Mouse (Mus musculus) CH12.LX (cell line): Measurements from ENCODE around the gene Il15. TPM values are rescaled to one million over a fixed set of nuclear protein-coding genes. Genes with fewer than 3 reads are reported as not detected.

ENCODE experiments used
- DNase-seq: peaks from one replicate; pipeline ENCODE4 v3.0.0-alpha.2; 2013; ENCODE audit errors: extremely low read depth
- H3K27ac ChIP-seq: 2 replicates; pipeline ENCODE4 v1.5.1; 2012; ENCODE audit warnings: low read depth, mild to moderate bottlenecking, control low read depth, moderate library complexity; ENCODE audit not compliant: insufficient read depth
- H3K27me3 ChIP-seq: replicated peaks from 2 replicates; pipeline ENCODE3; 2012; ENCODE audit warnings: inconsistent platforms
- H3K36me3 ChIP-seq, 2 experiments: replicated peaks in 1 of 2; 2 replicates each; pipeline versions ENCODE3 to v1.6.1; 2012; ENCODE audit warnings: inconsistent platforms in 1 of 2, low read length in 1 of 2, mild to moderate bottlenecking in 1 of 2, mixed read lengths in 1 of 2, moderate library complexity in 1 of 2; ENCODE audit not compliant: control insufficient read depth in 1 of 2, insufficient read depth in 1 of 2
- H3K4me1 ChIP-seq, 2 experiments: 2 replicates each; pipeline ENCODE4 v1.6.1; 2012; ENCODE audit warnings: inconsistent platforms in 1 of 2, moderate library complexity in 1 of 2; ENCODE audit not compliant: insufficient read depth in 2 of 2, control insufficient read depth in 1 of 2
- H3K4me2 ChIP-seq: 2 replicates; pipeline ENCODE4 v1.6.1; 2012; ENCODE audit warnings: low read depth, mild to moderate bottlenecking, control low read depth; ENCODE audit not compliant: poor library complexity, insufficient read depth, severe bottlenecking
- H3K4me3 ChIP-seq, 3 experiments: fragments of 150-350 bp in 1 of 3; sonication (generic) in 1 of 3; replicated peaks in 1 of 3; 2 replicates each; pipeline versions ENCODE3 to v1.5.1; 2011 to 2012; ENCODE audit warnings: low read depth in 2 of 3, low read length in 2 of 3, mild to moderate bottlenecking in 2 of 3, moderate library complexity in 2 of 3, control low read depth in 1 of 3, improper control_type of control experiment in 1 of 3, inconsistent platforms in 1 of 3, mixed read lengths in 1 of 3; ENCODE audit not compliant: poor library complexity in 1 of 3
- H3K79me2 ChIP-seq: replicated peaks from 2 replicates; pipeline ENCODE4 v1.6.1; 2012; ENCODE audit warnings: mild to moderate bottlenecking, moderate library complexity; ENCODE audit not compliant: control insufficient read depth, poor library complexity, insufficient read depth, severe bottlenecking; ENCODE audit errors: extremely low read depth
- H3K9ac ChIP-seq: 2 replicates; pipeline ENCODE4 v1.6.1; 2012; ENCODE audit warnings: low read depth, mild to moderate bottlenecking, control low read depth, moderate library complexity; ENCODE audit not compliant: insufficient read depth
- H3K9me3 ChIP-seq: replicated peaks from 2 replicates; pipeline ENCODE3; 2012; ENCODE audit warnings: low read length, inconsistent platforms, mixed read lengths
- BHLHE40 ChIP-seq: IDR thresholded peaks from 2 replicates; pipeline ENCODE4 v1.6.1; 2011; ENCODE audit warnings: mild to moderate bottlenecking, low read depth, low read length, improper control_type of control experiment
- CHD1 ChIP-seq: IDR thresholded peaks from 2 replicates; pipeline ENCODE4 v1.6.1; 2012; ENCODE audit warnings: low read depth, low read length, improper control_type of control experiment, inconsistent platforms
- CHD2 ChIP-seq: IDR thresholded peaks from 2 replicates; pipeline ENCODE4 v1.6.1; 2011; ENCODE audit warnings: low read length, improper control_type of control experiment
- CTCF ChIP-seq, 2 experiments: IDR thresholded peaks in 1 of 2; conservative IDR thresholded peaks in 1 of 2; 2 replicates each; pipeline ENCODE4 v1.5.1; 2011 to 2012; ENCODE audit warnings: low read depth in 2 of 2, low read length in 2 of 2, improper control_type of control experiment in 1 of 2, inconsistent platforms in 1 of 2, mild to moderate bottlenecking in 1 of 2, moderate library complexity in 1 of 2
- E2F4 ChIP-seq: IDR thresholded peaks from 2 replicates; pipeline ENCODE4 v1.6.1; 2011; ENCODE audit warnings: low read depth, low read length, improper control_type of control experiment; ENCODE audit not compliant: insufficient replicate concordance
- ELF1 ChIP-seq: IDR thresholded peaks from 2 replicates; pipeline ENCODE4 v1.6.1; 2014; ENCODE audit warnings: low read depth, mild to moderate bottlenecking, inconsistent platforms, low read length, improper control_type of control experiment
- EP300 ChIP-seq: IDR thresholded peaks from 2 replicates; pipeline ENCODE4 v1.6.1; 2011; ENCODE audit warnings: low read length, improper control_type of control experiment
- ETS1 ChIP-seq: conservative IDR thresholded peaks from 2 replicates; pipeline ENCODE4 v1.6.1; 2012; ENCODE audit warnings: low read depth, mild to moderate bottlenecking, inconsistent platforms, low read length, improper control_type of control experiment, moderate library complexity
- GABPA ChIP-seq: IDR thresholded peaks from 2 replicates; pipeline ENCODE4 v1.6.1; 2012; ENCODE audit warnings: low read depth, low read length, improper control_type of control experiment, inconsistent platforms; ENCODE audit not compliant: insufficient replicate concordance
- HCFC1 ChIP-seq: IDR thresholded peaks from 2 replicates; pipeline ENCODE4 v1.6.1; 2012; ENCODE audit warnings: low read depth, mild to moderate bottlenecking, inconsistent platforms, low read length, improper control_type of control experiment
- IRF4 ChIP-seq: IDR thresholded peaks from 2 replicates; pipeline ENCODE4 v1.6.1; 2014; ENCODE audit warnings: low read depth, mild to moderate bottlenecking, inconsistent platforms, low read length, improper control_type of control experiment
- JUN ChIP-seq: IDR thresholded peaks from 2 replicates; pipeline ENCODE4 v1.6.1; 2011; ENCODE audit warnings: low read depth, mild to moderate bottlenecking, low read length, improper control_type of control experiment, moderate library complexity; ENCODE audit not compliant: insufficient read depth
- JUND ChIP-seq: conservative IDR thresholded peaks from 2 replicates; pipeline ENCODE4 v1.6.1; 2011; ENCODE audit warnings: low read depth, low read length, improper control_type of control experiment
- KAT2A ChIP-seq: IDR thresholded peaks from 2 replicates; pipeline ENCODE4 v1.6.1; 2012; ENCODE audit warnings: low read length, improper control_type of control experiment, inconsistent platforms; ENCODE audit not compliant: insufficient replicate concordance
- MAFK ChIP-seq: IDR thresholded peaks from 2 replicates; pipeline ENCODE4 v1.6.1; 2011; ENCODE audit warnings: low read length, improper control_type of control experiment; ENCODE audit not compliant: insufficient replicate concordance
- MAX ChIP-seq: IDR thresholded peaks from 2 replicates; pipeline ENCODE4 v1.6.1; 2011; ENCODE audit warnings: low read length, improper control_type of control experiment
- MAZ ChIP-seq: IDR thresholded peaks from 2 replicates; pipeline ENCODE4 v1.6.1; 2012; ENCODE audit warnings: low read depth, mild to moderate bottlenecking, inconsistent platforms, low read length, improper control_type of control experiment, moderate library complexity
- MEF2A ChIP-seq: IDR thresholded peaks from 2 replicates; pipeline ENCODE4 v1.6.1; 2014; ENCODE audit warnings: low read depth, mild to moderate bottlenecking, inconsistent platforms, low read length, improper control_type of control experiment, borderline replicate concordance
- MXI1 ChIP-seq: IDR thresholded peaks from 2 replicates; pipeline ENCODE4 v1.6.1; 2011; ENCODE audit warnings: mild to moderate bottlenecking, low read depth, low read length, improper control_type of control experiment
- MYC ChIP-seq: IDR thresholded peaks from 2 replicates; pipeline ENCODE4 v1.6.1; 2011; ENCODE audit warnings: low read depth, mild to moderate bottlenecking, improper control_type of control experiment, low read length
- NELFE ChIP-seq: IDR thresholded peaks from 2 replicates; pipeline ENCODE4 v1.6.1; 2011; ENCODE audit warnings: low read depth, low read length, improper control_type of control experiment
- NRF1 ChIP-seq: IDR thresholded peaks from 2 replicates; pipeline ENCODE4 v1.6.1; 2014; ENCODE audit warnings: low read depth, mild to moderate bottlenecking, inconsistent platforms, low read length, improper control_type of control experiment, moderate library complexity
- PAX5 ChIP-seq: IDR thresholded peaks from 2 replicates; pipeline ENCODE4 v1.6.1; 2012; ENCODE audit warnings: low read length, inconsistent platforms, mixed read lengths
- POLR2A ChIP-seq: IDR thresholded peaks from 2 replicates; pipeline ENCODE4 v1.6.1; 2011; ENCODE audit warnings: low read depth, mild to moderate bottlenecking, improper control_type of control experiment, low read length
- POLR2AphosphoS2 ChIP-seq: IDR thresholded peaks from 2 replicates; pipeline ENCODE4 v1.6.1; 2011; ENCODE audit warnings: low read depth, low read length, improper control_type of control experiment
- RAD21 ChIP-seq: IDR thresholded peaks from 2 replicates; pipeline ENCODE4 v1.6.1; 2011; ENCODE audit warnings: low read depth, mild to moderate bottlenecking, low read length, improper control_type of control experiment, moderate library complexity
- RCOR1 ChIP-seq: conservative IDR thresholded peaks from 2 replicates; pipeline ENCODE4 v1.6.1; 2012; ENCODE audit warnings: low read depth, mild to moderate bottlenecking, inconsistent platforms, low read length, improper control_type of control experiment
- SIN3A ChIP-seq: IDR thresholded peaks from 2 replicates; pipeline ENCODE4 v1.6.1; 2012; ENCODE audit warnings: low read length, improper control_type of control experiment, inconsistent platforms
- SMC3 ChIP-seq: IDR thresholded peaks from 2 replicates; pipeline ENCODE4 v1.6.1; 2011; ENCODE audit warnings: low read depth, low read length, improper control_type of control experiment
- TBP ChIP-seq: conservative IDR thresholded peaks from 2 replicates; pipeline ENCODE4 v1.6.1; 2011; ENCODE audit warnings: low read depth, low read length, improper control_type of control experiment
- TCF12 ChIP-seq: IDR thresholded peaks from 2 replicates; pipeline ENCODE4 v1.6.1; 2014; ENCODE audit warnings: low read depth, mild to moderate bottlenecking, inconsistent platforms, low read length, improper control_type of control experiment
- UBTF ChIP-seq: IDR thresholded peaks from 2 replicates; pipeline ENCODE4 v1.6.1; 2012; ENCODE audit warnings: low read depth, mild to moderate bottlenecking, inconsistent platforms, low read length, improper control_type of control experiment, moderate library complexity
- USF1 ChIP-seq: IDR thresholded peaks from 2 replicates; pipeline ENCODE4 v1.6.1; 2014; ENCODE audit warnings: low read depth, mild to moderate bottlenecking, inconsistent platforms, low read length, improper control_type of control experiment
- USF2 ChIP-seq: conservative IDR thresholded peaks from 2 replicates; pipeline ENCODE4 v1.6.1; 2011; ENCODE audit warnings: low read depth, low read length, improper control_type of control experiment
- ZC3H11A ChIP-seq: IDR thresholded peaks from 2 replicates; pipeline ENCODE4 v1.6.1; 2012; ENCODE audit warnings: low read depth, mild to moderate bottlenecking, inconsistent platforms, low read length, improper control_type of control experiment
- ZKSCAN1 ChIP-seq: IDR thresholded peaks from 2 replicates; pipeline ENCODE4 v1.6.1; 2012; ENCODE audit warnings: low read depth, inconsistent platforms, low read length, improper control_type of control experiment, borderline replicate concordance
- ZMIZ1 ChIP-seq: IDR thresholded peaks from 2 replicates; pipeline ENCODE4 v1.6.1; 2012; ENCODE audit warnings: low read depth, mild to moderate bottlenecking, inconsistent platforms, low read length, improper control_type of control experiment
- ZNF384 ChIP-seq: IDR thresholded peaks from 2 replicates; pipeline ENCODE4 v1.6.1; 2012; ENCODE audit warnings: low read depth, low read length, improper control_type of control experiment, inconsistent platforms
- dilution Hi-C: fragments of 300-500 bp; cut with MboI; formaldehyde crosslinking; loops from 2 replicates; pipeline ENCODE4 v1.14.3; 2020; ENCODE audit warnings: low sequenced_read_pairs; ENCODE audit not compliant: extremely low pct_unique_long_range_greater_than_20kb, extremely low pct_ligation_motif_present
- in situ Hi-C: fragments of 300-500 bp; cut with MboI; formaldehyde crosslinking; loops from 3 replicates; pipeline ENCODE4 v1.14.3; 2019; ENCODE audit warnings: low sequenced_read_pairs, low pct_ligation_motif_present, low pct_unique_long_range_greater_than_20kb, mixed read lengths
- polyA plus RNA-seq: library from polyadenylated mRNA; unstranded; fragments of >175 nt; gene quantifications from 2 replicates; pipeline ENCODE4 v1.2.1, GENCODE M21; 2012; ENCODE audit warnings: low read depth; ENCODE audit not compliant: insufficient read length
- total RNA-seq, 2 experiments: library from RNA; depleted of rRNA; stranded (reverse); fragments of 300-350 nt in 1 of 2; fragments of >200 nt in 1 of 2; gene quantifications; 2 replicates each; pipeline ENCODE4 v1.2.3; 2012 to 2014

Gene Il15
- total RNA-seq (2012; rRNA removed) (5.4 and 8.9 TPM in 2 replicates), total RNA-seq (2014; rRNA removed) (3.0 and 4.0 TPM in 2 replicates), polyA plus RNA-seq (2.2 and 3.2 TPM in 2 replicates)

GRCm38 (mm10) chr8:82402686-82403330 lies at the start of gene Il15:
Il15 (minus strand) TSS chr8:82403222.
- 0 out of 2 replicates have a peak, but pooled peaks cover 3% of the 10 kb centered on the region for H3K79me2 ChIP-seq
- TF ChIP-seq NRF1 (peak; percentile 53), TCF12 (peak; percentile 98), RCOR1 (peak; percentile 85; the same call in 1 of the 2 replicates), POLR2AphosphoS2 (no peak; the same call in 1 of the 2 replicates), SMC3 (no peak; the same call in 1 of the 2 replicates), HCFC1 (no peak; the same call in 1 of the 2 replicates), ZNF384 (peak; percentile 67), E2F4 (no peak), MAX (peak; percentile 95), POLR2A (peak; percentile 50; the same call in 1 of the 2 replicates), USF2 (no peak; the same call in 1 of the 2 replicates), MXI1 (peak; percentile 95), JUN (0 out of 2 replicates have a peak, but pooled peaks have one; percentile 23), EP300 (peak; percentile 92), CHD1 (no peak), PAX5 (no peak), UBTF (no peak), ETS1 (peak; percentile 99), RAD21 (peak; percentile 10), ZKSCAN1 (no peak), MAZ (peak; percentile 83; the same call in 1 of the 2 replicates), SIN3A (peak; percentile 94), TBP (peak; percentile 62; the same call in 1 of the 2 replicates), MYC (peak; percentile 91), IRF4 (peak; percentile 88), MAFK (0 out of 2 replicates have a peak, but pooled peaks have one; percentile 41), CHD2 (peak; percentile 76), NELFE (peak; percentile 69), KAT2A (0 out of 2 replicates have a peak, but pooled peaks have one; percentile 68), JUND (0 out of 2 replicates have a peak, but pooled peaks have one; percentile 50), ZMIZ1 (0 out of 2 replicates have a peak, but pooled peaks have one; percentile 53), BHLHE40 (peak; percentile 83), CTCF (conservative IDR thresholded peaks at IDR 0.05 in 1 of 2, IDR thresholded peaks at IDR 0.05 in 1 of 2; ENCODE audit: low read depth in 2 of 2, low read length in 2 of 2) (no peak), USF1 (peak; percentile 41), MEF2A (peak; percentile 92), GABPA (no peak), ELF1 (peak; percentile 23; the same call in 1 of the 2 replicates), ZC3H11A (no peak)
- no peaks in the 10 kb centered on the region for H3K9me3 ChIP-seq
- peak within 1 kb of the TSS; percentile 57 to 77 (median 67) for H3K4me3 ChIP-seq
- peak within 1 kb of the TSS; percentile 67 for H3K4me2 ChIP-seq
- H3K4me1 ChIP-seq, result peaks cover 13 to 50% of the 10 kb centered on the region in 2 experiments
- in situ Hi-C loops (no loop called here), dilution Hi-C loops (no loop called here)
- H3K27ac ChIP-seq, result peak within 1 kb of the TSS; percentile 82
- peaks cover 4% of the 10 kb centered on the region for H3K27me3 ChIP-seq
- peak; percentile 82 for DNase-seq
- peak within 1 kb of the TSS; percentile 68 for H3K9ac ChIP-seq
- no peaks in the 10 kb centered on the region for H3K36me3 ChIP-seq
